Mouse (Mus musculus) neural tube, embryonic 15.5 days (tissue): ENCODE data around the gene Clpb. TPM values are rescaled to one million over a fixed set of nuclear protein-coding genes. Genes with fewer than 3 reads are reported as not detected.

Experiments used
- ATAC-seq: fragments of 200-750 bp; cut with Nextera tagmentation; 2 replicates; pipeline ENCODE4 v1.8.0; 2017; ENCODE audit warnings: mild to moderate bottlenecking, moderate TSS enrichment, moderate library complexity; ENCODE audit not compliant: low FRiP score
- H3K27ac ChIP-seq: fragments of 300-500 bp; sonication (generic); replicated peaks from 2 replicates; pipeline ENCODE4 v1.5.1; 2015; ENCODE audit warnings: mild to moderate bottlenecking, inconsistent platforms
- H3K27me3 ChIP-seq: fragments of 300-500 bp; sonication (generic); replicated peaks from 2 replicates; pipeline ENCODE4 v1.6.1; 2015; ENCODE audit warnings: inconsistent platforms
- H3K36me3 ChIP-seq: fragments of 300-500 bp; sonication (generic); 2 replicates; pipeline ENCODE4 v1.6.1; 2015; ENCODE audit warnings: inconsistent platforms
- H3K4me1 ChIP-seq: fragments of 300-500 bp; sonication (generic); 2 replicates; pipeline ENCODE4 v1.6.1; 2015; ENCODE audit warnings: inconsistent platforms
- H3K4me2 ChIP-seq: fragments of 300-500 bp; sonication (generic); 2 replicates; pipeline ENCODE4 v1.6.1; 2015; ENCODE audit warnings: inconsistent platforms, mild to moderate bottlenecking, moderate library complexity
- H3K4me3 ChIP-seq: fragments of 300-500 bp; sonication (generic); replicated peaks from 2 replicates; pipeline ENCODE4 v1.5.1; 2015; ENCODE audit warnings: mild to moderate bottlenecking, inconsistent platforms
- H3K9ac ChIP-seq: fragments of 300-500 bp; sonication (generic); replicated peaks from 2 replicates; pipeline ENCODE4 v1.6.1; 2015; ENCODE audit warnings: mild to moderate bottlenecking, inconsistent platforms
- H3K9me3 ChIP-seq: fragments of 300-500 bp; sonication (generic); replicated peaks from 2 replicates; pipeline ENCODE4 v1.6.1; 2016; ENCODE audit warnings: inconsistent platforms
- WGBS: fragments of 180-500 bp; shearing (Covaris S2); methylation state at CpG from one replicate; pipeline ENCODE4 v1.1.7; 2015; ENCODE audit warnings: mixed read lengths; 5-methylcytosine and 5-hydroxymethylcytosine counted together
- polyA plus RNA-seq: library from polyadenylated mRNA; unstranded; fragments of >200 nt; fragmentation: Nextera tagmentation; extraction: Ambion mirVana; gene quantifications from 2 replicates; pipeline ENCODE4 v1.2.1, GENCODE M21; 2015

Clpb gene
- polyA plus RNA-seq, 1 experiment from 2014 or later: 42.8 TPM

DNA sequence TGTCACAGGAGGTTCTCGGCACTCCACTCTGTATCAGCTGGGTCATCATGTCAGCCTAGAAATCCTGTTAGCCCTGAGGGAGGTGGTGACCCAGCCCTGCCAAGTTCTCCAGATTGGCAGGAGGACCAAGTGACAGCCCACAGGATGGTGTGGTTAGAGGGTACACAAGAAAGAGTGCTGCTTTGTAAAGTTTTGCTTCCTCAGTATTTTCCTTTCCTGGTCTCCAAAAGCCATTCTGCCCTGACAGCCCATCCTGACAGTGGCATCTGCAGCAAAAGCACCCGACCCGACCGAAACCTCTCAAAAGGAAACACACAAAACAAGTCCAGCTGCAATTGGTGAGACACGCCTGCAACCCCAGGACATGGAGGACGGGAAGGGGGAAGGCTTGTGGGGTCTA, 180.8 kb downstream of the Clpb start:
- H3K36me3 ChIP-seq: no peaks in the 10 kb centered on the region
- no peaks in the 10 kb centered on the region for H3K27me3 ChIP-seq
- no peaks in the 10 kb centered on the region for H3K4me1 ChIP-seq
- no peaks in the 10 kb centered on the region for H3K9me3 ChIP-seq
- no peak overlapping the region for H3K9ac ChIP-seq
- no peak overlapping the region for H3K4me2 ChIP-seq
- no peak overlapping the region for H3K4me3 ChIP-seq
- ATAC-seq: no peak
- WGBS: 78% methylated on average over 6 of the region's 6 CpGs
- H3K27ac ChIP-seq: no peak overlapping the region

Other genes starting within 250 kb of the Clpb start
- 27.9 and 28.5 TPM in 2 replicates for gene Pde2a, start 241.9 kb upstream of the Clpb start, polyA plus RNA-seq
- gene Art2b, start 78.0 kb upstream of the Clpb start, polyA plus RNA-seq: not detected in 2 replicates
- 1.6 and 1.9 TPM in 2 replicates for gene Phox2a, start 154.7 kb downstream of the Clpb start, polyA plus RNA-seq
- 11.5 and 16.2 TPM in 2 replicates for gene Inppl1, start 174.6 kb downstream of the Clpb start, polyA plus RNA-seq
- 2.1 TPM in 2 replicates for gene Folr2, start 193.6 kb downstream of the Clpb start, polyA plus RNA-seq
- gene Anapc15, start 200.1 kb downstream of the Clpb start, polyA plus RNA-seq: 73.6 and 74.3 TPM in 2 replicates
- gene Folr1, start 207.2 kb downstream of the Clpb start, polyA plus RNA-seq: 1.7 and 8.7 TPM in 2 replicates
- 156 and 158 TPM in 2 replicates for gene Lamtor1, start 242.3 kb downstream of the Clpb start, polyA plus RNA-seq
- 0.41 and 0.46 TPM in 2 replicates for gene Tomt, start 242.7 kb downstream of the Clpb start, polyA plus RNA-seq